Mouse (Mus musculus): ENCODE results near the gene Mcrip2.

GRCm38 (mm10) chr17:25835816-25836215, 32.7 kb downstream of the Mcrip2 start:
- TF ChIP-seq POLR2A (IDR thresholded peaks at IDR 0.05; ENCODE audit: insufficient read length, low read depth) (no peak), MAX (IDR thresholded peaks at IDR 0.05; ENCODE audit: low read depth) (no peak), TCF3 (IDR thresholded peaks at IDR 0.05; ENCODE audit: insufficient read length, low read depth) (no peak), POLR2AphosphoS2 (IDR thresholded peaks at IDR 0.05; ENCODE audit: insufficient read length, low read depth) (peak; percentile 37), MYOD1 (IDR thresholded peaks at IDR 0.05; ENCODE audit: control insufficient read depth in 1 of 3, insufficient read length in 2 of 3, low read depth in 2 of 3) (no peak), CEBPB (IDR thresholded peaks at IDR 0.05; ENCODE audit: insufficient read depth, poor library complexity, severe bottlenecking) (no peak), TCF12 (IDR thresholded peaks at IDR 0.05; ENCODE audit: insufficient read depth, poor library complexity, severe bottlenecking) (no peak), USF1 (IDR thresholded peaks at IDR 0.05; ENCODE audit: low read depth) (no peak)

Measured in myocyte (in vitro differentiated cells).